Mouse (Mus musculus) midbrain, embryonic 13.5 days (tissue): ENCODE data around the gene Ric8a. TPM values are rescaled to one million over a fixed set of nuclear protein-coding genes. Genes with fewer than 3 reads are reported as not detected.

Source experiments
- ATAC-seq: fragments of 200-750 bp; cut with Nextera tagmentation; 2 replicates; pipeline ENCODE4 v1.8.0; 2017; ENCODE audit warnings: mild to moderate bottlenecking, moderate TSS enrichment, moderate library complexity
- H3K27ac ChIP-seq: fragments of 300-500 bp; sonication (generic); 2 replicates; pipeline ENCODE4 v1.5.1; 2015; ENCODE audit warnings: inconsistent platforms, mild to moderate bottlenecking, moderate library complexity
- H3K27me3 ChIP-seq: fragments of 300-500 bp; sonication (generic); 2 replicates; pipeline ENCODE4 v1.6.1; 2015; ENCODE audit warnings: mild to moderate bottlenecking, inconsistent platforms
- H3K36me3 ChIP-seq: fragments of 300-500 bp; sonication (generic); 2 replicates; pipeline ENCODE4 v1.6.1; 2015; ENCODE audit warnings: mild to moderate bottlenecking, inconsistent platforms
- H3K4me1 ChIP-seq: fragments of 300-500 bp; sonication (generic); replicated peaks from 2 replicates; pipeline ENCODE4 v1.6.1; 2015; ENCODE audit warnings: inconsistent platforms
- H3K4me2 ChIP-seq: fragments of 300-500 bp; sonication (generic); replicated peaks from 2 replicates; pipeline ENCODE4 v1.6.1; 2015; ENCODE audit warnings: moderate library complexity, mild to moderate bottlenecking, inconsistent platforms
- H3K4me3 ChIP-seq: fragments of 300-500 bp; sonication (generic); replicated peaks from 2 replicates; pipeline ENCODE4 v1.5.1; 2015; ENCODE audit warnings: mild to moderate bottlenecking, inconsistent platforms
- H3K9ac ChIP-seq: fragments of 300-500 bp; sonication (generic); replicated peaks from 2 replicates; pipeline ENCODE4 v1.6.1; 2015; ENCODE audit warnings: mild to moderate bottlenecking, inconsistent platforms
- H3K9me3 ChIP-seq: fragments of 300-500 bp; sonication (generic); 2 replicates; pipeline ENCODE4 v1.6.1; 2016; ENCODE audit warnings: mild to moderate bottlenecking, inconsistent platforms
- WGBS: fragments of 180-500 bp; shearing (Covaris S2); methylation state at CpG from one replicate; pipeline ENCODE4 v1.1.7; 2015; 5-methylcytosine and 5-hydroxymethylcytosine counted together
- polyA plus RNA-seq: library from polyadenylated mRNA; unstranded; fragments of >200 nt; fragmentation: Nextera tagmentation; extraction: Ambion mirVana; gene quantifications from 2 replicates; pipeline ENCODE4 v1.2.1, GENCODE M21; 2015

The Ric8a gene
- polyA plus RNA-seq, 1 experiment from 2014 or later: 98.1 TPM

DNA sequence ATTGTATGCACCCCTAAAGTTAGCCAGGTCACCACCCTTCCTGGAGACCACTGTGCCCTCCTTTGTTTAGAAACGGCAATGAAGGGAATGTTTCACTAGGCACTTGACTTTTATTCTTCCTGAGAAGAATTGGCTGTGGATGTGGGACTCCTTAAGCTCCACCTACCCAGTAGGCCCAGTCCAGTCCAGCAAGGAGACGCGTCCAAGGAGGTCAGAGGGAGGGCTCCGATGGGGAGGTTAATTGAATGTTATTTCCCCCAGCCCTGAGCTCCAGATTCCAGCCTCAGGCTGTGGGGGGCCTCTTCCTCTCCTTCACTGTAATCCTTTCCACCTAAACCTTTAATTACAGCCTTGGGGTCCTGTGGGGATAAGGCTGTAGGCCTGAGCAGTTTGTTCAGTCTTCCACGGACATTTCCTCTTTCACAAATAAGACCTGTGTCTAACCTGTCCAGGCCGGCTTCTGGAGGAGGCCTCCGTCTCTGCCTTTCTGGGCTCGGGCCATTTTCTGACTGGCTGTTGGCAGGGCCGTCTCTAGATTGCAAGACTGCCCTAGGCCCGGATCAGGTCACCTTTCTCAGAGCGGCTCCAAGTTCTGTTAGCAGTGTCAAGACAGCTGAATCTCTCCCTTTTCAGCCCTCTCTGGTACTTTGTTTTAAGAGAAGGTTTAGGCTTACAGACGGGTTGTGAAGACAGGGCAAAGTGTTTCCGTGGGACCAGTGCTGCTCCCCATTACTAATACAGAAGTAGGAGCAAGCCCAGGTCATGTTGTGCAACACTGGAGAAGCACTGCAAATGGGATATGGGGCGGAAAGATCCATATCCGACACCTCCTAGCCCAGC, 45.5 kb downstream of the Ric8a start:
- WGBS: 80% methylated on average over 15 of the region's 15 CpGs

DNA sequence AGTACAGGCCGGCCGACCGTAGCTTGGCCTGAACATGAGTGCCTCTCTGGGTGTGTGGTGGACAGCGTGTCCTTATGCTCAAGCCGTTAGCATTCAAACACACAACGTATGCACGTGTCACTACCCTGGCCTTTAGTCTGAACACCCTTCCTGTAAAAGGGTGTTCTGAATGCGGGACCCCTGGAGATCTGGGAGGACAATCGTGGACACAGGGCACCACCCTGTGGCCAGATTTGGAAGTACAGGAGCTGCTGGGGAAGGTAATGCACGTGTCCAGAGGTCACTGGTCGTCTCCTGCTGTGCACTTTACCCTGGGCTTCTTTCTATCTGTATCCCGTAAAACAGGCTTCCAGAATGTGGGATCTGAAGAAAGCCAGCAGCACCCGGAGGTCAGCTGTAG, 46.5 kb downstream of the Ric8a start:
- peaks cover 22% of the 10 kb centered on the region for H3K36me3 ChIP-seq
- H3K4me2 ChIP-seq: no peak overlapping the region
- no peaks in the 10 kb centered on the region for H3K9me3 ChIP-seq
- H3K4me3 ChIP-seq: no peak overlapping the region
- ATAC-seq: peak; percentile 73
- no peaks in the 10 kb centered on the region; the same call in 1 of the 2 replicates for H3K4me1 ChIP-seq
- 0 out of 2 replicates have a peak overlapping the region, but pooled peaks have one; percentile 16 for H3K9ac ChIP-seq
- WGBS: 22% methylated on average over 13 of the region's 13 CpGs
- no peak overlapping the region for H3K27ac ChIP-seq
- no peaks in the 10 kb centered on the region for H3K27me3 ChIP-seq

More for the DNA sequence above, 45.5 kb downstream of the Ric8a start:
- H3K27me3 ChIP-seq: no peaks in the 10 kb centered on the region
- H3K9me3 ChIP-seq: no peaks in the 10 kb centered on the region
- no peaks in the 10 kb centered on the region; the same call in 1 of the 2 replicates for H3K4me1 ChIP-seq
- H3K27ac ChIP-seq: no peak overlapping the region
- peaks cover 31% of the 10 kb centered on the region for H3K36me3 ChIP-seq
- no peak for ATAC-seq
- no peak overlapping the region for H3K4me3 ChIP-seq
- no peak overlapping the region for H3K4me2 ChIP-seq
- H3K9ac ChIP-seq: no peak overlapping the region

GRCm38 (mm10) chr7:140905642-140906081, 48.9 kb downstream of the Ric8a start:
- Histone ChIP-seq H3K9me3 (no peaks in the 10 kb centered on the region), H3K4me1 (peaks cover 4% of the 10 kb centered on the region), H3K27ac (no peak overlapping the region), H3K27me3 (no peaks in the 10 kb centered on the region), H3K9ac (no peak overlapping the region), H3K4me3 (no peak overlapping the region), H3K36me3 (no peaks in the 10 kb centered on the region), H3K4me2 (no peak overlapping the region)
- 89% methylated on average over 2 of the region's 2 CpGs for WGBS
- ATAC-seq: no peak

DNA sequence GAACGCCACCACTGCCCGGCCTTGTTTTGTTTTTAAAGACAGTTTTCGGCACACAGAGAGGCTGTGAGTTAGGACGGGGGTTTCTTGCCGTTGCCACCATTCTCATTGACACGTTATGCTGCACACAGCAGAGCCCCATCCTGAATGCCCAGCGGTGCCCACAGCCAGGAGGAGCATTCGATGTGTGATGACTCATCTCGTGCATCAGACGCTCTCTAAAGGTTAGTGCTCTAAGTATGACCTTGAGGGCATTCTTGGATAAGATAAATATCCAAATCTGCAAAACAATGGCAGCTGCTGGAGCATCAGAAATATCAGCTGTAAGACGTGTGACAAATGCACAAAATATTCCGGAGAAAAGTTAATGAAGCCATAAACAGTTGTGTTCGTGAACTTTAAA, 50.4 kb downstream of the Ric8a start:
- Histone ChIP-seq H3K9me3 (no peaks in the 10 kb centered on the region), H3K36me3 (no peaks in the 10 kb centered on the region), H3K9ac (no peak overlapping the region), H3K27me3 (peaks cover 3% of the 10 kb centered on the region; the same call in 1 of the 2 replicates), H3K4me1 (peaks cover 4% of the 10 kb centered on the region), H3K4me2 (no peak overlapping the region), H3K4me3 (no peak overlapping the region), H3K27ac (no peak overlapping the region)
- 90% methylated on average over 13 of the region's 13 CpGs for WGBS
- no peak for ATAC-seq

GRCm38 (mm10) chr7:140907697-140908096, 50.9 kb downstream of the Ric8a start:
- no peak overlapping the region for H3K9ac ChIP-seq
- no peaks in the 10 kb centered on the region for H3K36me3 ChIP-seq
- H3K9me3 ChIP-seq: no peaks in the 10 kb centered on the region
- 81% methylated on average over 7 of the region's 7 CpGs for WGBS
- H3K27me3 ChIP-seq: peaks cover 3% of the 10 kb centered on the region; the same call in 1 of the 2 replicates
- no peak overlapping the region for H3K27ac ChIP-seq
- no peak for ATAC-seq
- peaks cover 4% of the 10 kb centered on the region for H3K4me1 ChIP-seq
- no peak overlapping the region for H3K4me2 ChIP-seq
- no peak overlapping the region for H3K4me3 ChIP-seq

DNA sequence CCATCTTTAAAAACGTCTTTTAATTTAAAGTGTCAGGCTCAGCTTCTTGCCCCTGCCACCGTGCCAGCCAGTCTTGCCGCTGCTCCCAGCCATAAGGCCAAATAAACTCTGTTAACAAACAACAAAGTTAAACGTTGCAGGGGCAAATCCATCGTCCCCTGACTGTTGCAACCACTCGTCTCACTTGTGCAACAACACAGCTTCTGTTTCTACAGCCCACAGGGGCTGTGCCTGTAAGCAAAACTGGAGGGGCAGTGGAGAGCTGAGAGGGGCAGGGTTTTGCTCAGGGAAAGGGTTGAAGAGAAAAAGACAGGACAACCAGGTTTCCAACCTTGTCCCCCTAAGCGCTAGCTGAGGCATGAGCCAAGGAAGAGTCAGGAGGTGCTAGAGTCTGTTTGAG, 51.4 kb downstream of the Ric8a start:
- Histone ChIP-seq H3K4me2 (no peak overlapping the region; the same call in 1 of the 2 replicates), H3K27ac (no peak overlapping the region), H3K4me3 (no peak overlapping the region), H3K9ac (no peak overlapping the region), H3K27me3 (peaks cover 3% of the 10 kb centered on the region; the same call in 1 of the 2 replicates), H3K9me3 (no peaks in the 10 kb centered on the region), H3K36me3 (no peaks in the 10 kb centered on the region), H3K4me1 (peaks cover 4% of the 10 kb centered on the region)
- ATAC-seq: peak; percentile 12; the same call in 1 of the 2 replicates
- WGBS: 54% methylated on average over 7 of the region's 7 CpGs

DNA sequence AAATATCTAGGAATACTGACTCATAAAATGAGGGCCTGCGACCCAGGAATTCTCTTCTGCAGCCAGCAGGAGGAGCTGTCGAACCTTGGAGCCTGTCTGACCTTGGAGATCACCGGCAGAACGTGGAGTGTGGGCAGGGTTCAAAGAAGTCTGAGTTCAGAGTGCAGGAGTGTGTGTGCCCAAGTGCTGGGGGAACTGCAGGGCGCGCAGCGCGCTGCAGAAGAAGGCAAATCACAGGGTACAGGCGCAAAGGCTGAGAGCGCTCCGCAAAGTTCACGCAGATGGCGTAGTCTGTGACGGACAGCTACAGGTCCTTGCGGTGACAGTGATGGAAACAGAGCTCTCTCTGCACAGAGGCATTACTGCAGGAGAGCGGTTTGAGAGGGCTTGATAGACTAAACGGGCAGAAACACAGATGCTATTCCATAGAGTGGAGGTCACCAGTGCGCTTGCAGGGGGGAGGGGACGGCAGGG, 51.9 kb downstream of the Ric8a start:
- Histone ChIP-seq H3K4me3 (peak overlapping the region; percentile 38), H3K4me1 (peaks cover 4% of the 10 kb centered on the region), H3K36me3 (no peaks in the 10 kb centered on the region), H3K9me3 (no peaks in the 10 kb centered on the region), H3K4me2 (peak overlapping the region; percentile 63), H3K27me3 (peaks cover 3% of the 10 kb centered on the region; the same call in 1 of the 2 replicates), H3K9ac (no peak overlapping the region; the same call in 1 of the 2 replicates), H3K27ac (no peak overlapping the region)
- ATAC-seq: peak; percentile 83
- WGBS: 3% methylated on average over 19 of the region's 19 CpGs

DNA sequence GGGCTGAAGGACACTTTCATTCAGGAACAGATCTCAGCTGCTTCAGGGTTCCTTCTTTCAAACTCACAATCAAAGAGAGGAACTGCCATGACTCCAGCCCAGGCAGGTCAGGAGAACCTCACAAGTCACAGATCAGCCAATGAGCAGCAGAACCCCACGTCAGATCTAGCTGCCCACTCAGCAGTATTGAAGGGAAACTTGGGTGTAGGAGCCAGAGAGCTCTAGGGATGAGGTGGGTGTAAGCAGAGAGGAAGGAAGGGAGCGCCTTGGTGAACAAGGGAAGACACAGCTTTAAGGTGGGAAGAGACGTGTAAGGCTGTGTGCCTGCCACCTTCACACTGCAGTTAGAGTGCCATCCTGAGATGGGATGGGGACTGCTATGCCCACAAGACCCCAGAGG, 55.5 kb downstream of the Ric8a start:
- H3K27ac ChIP-seq: no peak overlapping the region
- no peak for ATAC-seq
- peaks cover 4% of the 10 kb centered on the region for H3K4me1 ChIP-seq
- no peaks in the 10 kb centered on the region for H3K36me3 ChIP-seq
- peaks cover 3% of the 10 kb centered on the region; the same call in 1 of the 2 replicates for H3K27me3 ChIP-seq
- no peaks in the 10 kb centered on the region for H3K9me3 ChIP-seq
- no peak overlapping the region for H3K9ac ChIP-seq
- no peak overlapping the region for H3K4me3 ChIP-seq
- WGBS: 68% methylated on average over 3 of the region's 3 CpGs
- H3K4me2 ChIP-seq: no peak overlapping the region

DNA sequence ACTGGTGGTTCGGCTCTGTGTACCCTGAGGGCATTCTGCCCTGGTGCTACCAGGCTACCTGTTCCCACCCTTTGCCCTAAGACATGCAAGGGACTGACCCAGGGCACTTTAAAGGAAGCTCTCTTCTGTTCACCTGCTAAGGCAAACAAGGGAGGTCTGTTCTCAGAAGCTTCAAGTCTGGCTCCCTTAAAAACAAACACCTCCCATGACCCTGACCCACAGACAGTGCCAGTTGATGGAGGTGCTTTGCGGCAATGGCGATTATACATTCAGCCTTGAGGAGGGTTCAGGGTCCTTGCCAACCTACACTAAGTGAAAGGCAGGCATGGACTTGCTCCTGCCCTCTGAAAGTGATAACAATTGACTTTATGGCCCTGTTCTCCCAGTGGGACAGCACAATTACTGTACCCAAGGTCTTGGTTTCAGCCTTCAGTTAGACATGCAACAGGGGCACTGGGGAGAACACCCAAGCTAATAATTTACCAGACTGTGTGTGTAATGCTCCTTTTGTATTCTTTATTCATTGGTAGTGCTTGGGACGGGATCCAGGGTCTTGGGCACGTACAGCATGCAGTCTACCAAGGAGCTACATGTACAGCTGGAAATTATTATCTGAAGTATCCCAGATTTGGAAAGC, 56.2 kb downstream of the Ric8a start:
- Histone ChIP-seq H3K36me3 (no peaks in the 10 kb centered on the region), H3K9ac (no peak overlapping the region), H3K4me3 (no peak overlapping the region), H3K4me1 (peaks cover 4% of the 10 kb centered on the region), H3K9me3 (no peaks in the 10 kb centered on the region), H3K27me3 (peaks cover 3% of the 10 kb centered on the region; the same call in 1 of the 2 replicates), H3K27ac (no peak overlapping the region), H3K4me2 (no peak overlapping the region)
- WGBS: 81% methylated on average over 5 of the region's 5 CpGs
- no peak for ATAC-seq

Other genes with a start within 250 kb of the Ric8a start
- gene Olfr61, start 228.0 kb upstream of the Ric8a start, polyA plus RNA-seq: not detected in 2 replicates
- gene Olfr53, start 210.5 kb upstream of the Ric8a start, polyA plus RNA-seq: not detected in 2 replicates
- gene Olfr539, start 197.0 kb upstream of the Ric8a start, polyA plus RNA-seq: 0.01 TPM in 1 of 2 replicates, not detected in the other
- not detected in 2 replicates for gene Olfr45, start 175.0 kb upstream of the Ric8a start, polyA plus RNA-seq
- not detected in 2 replicates for gene Olfr541, start 159.7 kb upstream of the Ric8a start, polyA plus RNA-seq
- not detected in 2 replicates for gene Cyp2e1, start 93.2 kb upstream of the Ric8a start, polyA plus RNA-seq
- 0.22 and 0.24 TPM in 2 replicates for gene Syce1, start 69.1 kb upstream of the Ric8a start, polyA plus RNA-seq
- 20.4 and 24.4 TPM in 2 replicates for gene Zfp941, start 34.8 kb upstream of the Ric8a start, polyA plus RNA-seq
- gene Urah, start 21.9 kb upstream of the Ric8a start, polyA plus RNA-seq: not detected in 2 replicates
- gene Scgb1c1, start 11.4 kb upstream of the Ric8a start, polyA plus RNA-seq: not detected in 2 replicates
- gene Odf3, start 9.2 kb upstream of the Ric8a start, polyA plus RNA-seq: 0.13 TPM in 1 of 2 replicates, not detected in the other
- not detected in 2 replicates for gene Gm45785, start 626 bp upstream of the Ric8a start, polyA plus RNA-seq
- gene Bet1l, start 620 bp downstream of the Ric8a start, polyA plus RNA-seq: 37.7 and 38.0 TPM in 2 replicates
- 287 and 302 TPM in 2 replicates for gene Psmd13, start 25.0 kb downstream of the Ric8a start, polyA plus RNA-seq
- gene Sirt3, start 25.4 kb downstream of the Ric8a start, polyA plus RNA-seq: 40.7 and 42.1 TPM in 2 replicates
- not detected in 2 replicates for gene Cox8b, start 43.5 kb downstream of the Ric8a start, polyA plus RNA-seq
- 0.17 and 0.18 TPM in 2 replicates for gene Nlrp6, start 63.9 kb downstream of the Ric8a start, polyA plus RNA-seq
- gene Pgghg, start 84.4 kb downstream of the Ric8a start, polyA plus RNA-seq: 8.4 and 8.7 TPM in 2 replicates
- gene Ifitm5, start 93.3 kb downstream of the Ric8a start, polyA plus RNA-seq: 0.22 and 0.27 TPM in 2 replicates
- gene Gm45717, start 99.0 kb downstream of the Ric8a start, polyA plus RNA-seq: not detected in 2 replicates
- 125 and 144 TPM in 2 replicates for gene Ifitm2, start 99.0 kb downstream of the Ric8a start, polyA plus RNA-seq
- 10.2 and 10.3 TPM in 2 replicates for gene Ifitm1, start 110.3 kb downstream of the Ric8a start, polyA plus RNA-seq
- 22.6 and 26.2 TPM in 2 replicates for gene Ifitm3, start 153.8 kb downstream of the Ric8a start, polyA plus RNA-seq
- 0.51 and 0.54 TPM in 2 replicates for gene Ifitm6, start 161.0 kb downstream of the Ric8a start, polyA plus RNA-seq
- gene Gm17387, start 172.2 kb downstream of the Ric8a start, polyA plus RNA-seq: not detected in 2 replicates
- 44.1 and 48.3 TPM in 2 replicates for gene B4galnt4, start 204.1 kb downstream of the Ric8a start, polyA plus RNA-seq
- gene Pkp3, start 221.3 kb downstream of the Ric8a start, polyA plus RNA-seq: 0.14 and 0.15 TPM in 2 replicates
- 1.8 and 2.6 TPM in 2 replicates for gene Sigirr, start 243.6 kb downstream of the Ric8a start, polyA plus RNA-seq